Mouse (Mus musculus) neural tube, embryonic 11.5 days (tissue): ENCODE measurements around the gene Trnp1. TPM values are rescaled to one million over a fixed set of nuclear protein-coding genes. Genes with fewer than 3 reads are reported as not detected.

Source experiments
- ATAC-seq: fragments of 200-750 bp; cut with Nextera tagmentation; 2 replicates; pipeline ENCODE4 v1.8.0; 2017; ENCODE audit warnings: moderate number of reproducible peaks, mild to moderate bottlenecking, moderate TSS enrichment, moderate library complexity; ENCODE audit not compliant: insufficient read depth, low FRiP score, low TSS enrichment
- DNase-seq: peaks from one replicate; pipeline ENCODE4 v3.0.0-alpha.2; 2015; ENCODE audit warnings: low spot score
- H3K27ac ChIP-seq: fragments of 300-500 bp; sonication (generic); 2 replicates; pipeline ENCODE4 v1.5.1; 2014; ENCODE audit warnings: low read depth, mild to moderate bottlenecking, low read length
- H3K27me3 ChIP-seq: fragments of 300-500 bp; sonication (generic); 2 replicates; pipeline ENCODE4 v1.6.1; 2014; ENCODE audit warnings: mild to moderate bottlenecking, low read length, mixed read lengths; ENCODE audit not compliant: control insufficient read depth, insufficient read depth
- H3K36me3 ChIP-seq: fragments of 300-500 bp; sonication (generic); 2 replicates; pipeline ENCODE4 v1.6.1; 2014; ENCODE audit warnings: mild to moderate bottlenecking, low read length, moderate library complexity, mixed read lengths; ENCODE audit not compliant: control insufficient read depth, insufficient read depth
- H3K4me1 ChIP-seq: fragments of 300-500 bp; sonication (generic); 2 replicates; pipeline ENCODE4 v1.6.1; 2014; ENCODE audit warnings: low read length, mixed read lengths; ENCODE audit not compliant: control insufficient read depth, insufficient read depth
- H3K4me2 ChIP-seq: fragments of 300-500 bp; sonication (generic); 2 replicates; pipeline ENCODE4 v1.6.1; 2014; ENCODE audit warnings: low read depth, mild to moderate bottlenecking, moderate library complexity
- H3K4me3 ChIP-seq: fragments of 300-500 bp; sonication (generic); 2 replicates; pipeline ENCODE4 v1.5.1; 2014; ENCODE audit warnings: low read depth, low read length
- H3K9ac ChIP-seq: fragments of 300-500 bp; sonication (generic); 2 replicates; pipeline ENCODE4 v1.6.1; 2014; ENCODE audit warnings: mild to moderate bottlenecking, low read length
- H3K9me3 ChIP-seq: fragments of 300-500 bp; sonication (generic); 2 replicates; pipeline ENCODE4 v1.6.1; 2016; ENCODE audit warnings: low read length; ENCODE audit not compliant: control insufficient read depth
- WGBS: fragments of 180-500 bp; shearing (Covaris S2); extraction: QIAGEN DNeasy Blood & Tissue Kit; methylation state at CpG from one replicate; pipeline ENCODE4 v1.1.7; 2014; 5-methylcytosine and 5-hydroxymethylcytosine counted together
- polyA plus RNA-seq: library from polyadenylated mRNA; unstranded; fragments of >200 nt; fragmentation: Nextera tagmentation; extraction: Ambion mirVana; gene quantifications from 2 replicates; pipeline ENCODE4 v1.2.1, GENCODE M21; 2014

Gene Trnp1
- polyA plus RNA-seq, 1 experiment from 2014 or later = 2.7 TPM

DNA sequence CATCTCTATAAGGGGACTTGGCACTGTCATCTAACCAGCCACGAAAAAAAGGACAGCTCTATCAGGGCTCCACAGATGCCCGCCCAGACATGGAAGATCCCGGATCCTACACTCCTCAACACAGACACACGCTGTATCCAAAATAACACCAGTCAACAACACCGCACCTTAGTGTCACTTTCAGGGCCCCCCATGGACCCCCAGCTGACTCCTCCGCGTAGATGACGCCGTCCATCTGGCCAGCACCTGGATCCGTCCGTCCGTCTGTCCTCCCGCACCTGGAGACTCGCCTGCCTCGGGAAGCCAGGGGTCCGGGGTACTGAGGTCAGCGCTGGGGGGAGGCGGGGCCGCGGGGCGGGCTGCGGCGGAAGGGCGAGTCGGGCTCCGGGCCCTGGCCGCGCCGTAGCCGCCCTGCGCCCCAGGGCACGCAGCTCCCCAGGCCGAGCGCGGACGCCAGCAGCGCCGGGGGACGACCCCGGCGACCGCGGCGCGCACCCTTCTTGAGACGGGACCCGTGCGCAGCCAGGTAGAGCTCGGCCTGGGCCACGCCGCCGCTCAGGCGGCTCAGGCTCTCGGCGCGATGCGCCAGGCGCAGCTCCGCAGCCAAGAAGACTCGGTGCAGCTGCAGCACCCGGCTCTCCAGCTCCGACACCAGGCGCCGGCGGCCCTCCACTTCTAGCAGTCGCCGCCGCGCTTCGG lies 740 bp downstream of the Trnp1 start:
- Histone ChIP-seq H3K4me3 (peak overlapping the region; percentile 63), H3K27me3 (peaks cover 61% of the 10 kb centered on the region), H3K27ac (no peak overlapping the region), H3K4me1 (peaks cover 6% of the 10 kb centered on the region; the same call in 1 of the 2 replicates), H3K36me3 (no peaks in the 10 kb centered on the region), H3K9me3 (no peaks in the 10 kb centered on the region), H3K9ac (peak overlapping the region; percentile 58), H3K4me2 (peak overlapping the region; percentile 100)
- DNase-seq = peak; percentile 51
- WGBS = under 1% methylated on average over 65 of the region's 70 CpGs
- ATAC-seq = no peak

DNA sequence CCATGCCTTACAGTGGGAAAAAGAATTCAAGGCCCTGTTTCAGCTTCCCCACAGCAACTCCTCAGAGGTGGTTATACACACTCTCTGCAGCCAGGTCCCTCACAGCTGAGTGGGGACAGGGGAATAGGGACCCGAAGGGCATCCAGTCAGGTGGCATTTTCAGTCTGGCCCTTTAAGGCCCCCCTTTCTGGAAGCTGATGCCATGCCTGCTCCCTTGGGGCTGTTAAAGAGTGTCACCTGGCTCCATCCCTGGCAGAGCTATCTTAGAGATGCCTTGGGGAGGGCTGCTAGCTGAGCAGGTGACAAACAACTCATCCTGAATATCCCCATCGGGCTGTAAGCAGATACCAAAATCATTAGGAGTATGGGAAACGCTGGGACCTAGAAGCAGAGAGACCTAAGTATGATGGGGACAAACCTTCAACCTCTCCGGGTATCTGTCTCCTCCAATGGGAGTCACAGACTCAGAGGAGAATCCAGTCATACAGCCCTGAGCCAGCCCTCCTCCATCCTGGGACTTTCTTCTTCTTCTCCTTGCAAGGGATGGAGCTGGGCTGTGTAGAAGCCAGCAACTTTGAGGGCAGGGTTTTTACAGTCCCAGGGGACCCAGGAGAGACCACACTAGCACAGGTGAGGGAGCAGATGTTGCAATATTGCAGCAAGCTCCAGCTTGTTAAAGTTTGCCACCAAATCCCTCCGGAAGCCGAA lies 1.5 kb downstream of the Trnp1 start:
- no peak for ATAC-seq
- Histone ChIP-seq H3K4me1 (peaks cover 6% of the 10 kb centered on the region; the same call in 1 of the 2 replicates), H3K27me3 (peaks cover 63% of the 10 kb centered on the region), H3K9ac (no peak overlapping the region), H3K36me3 (no peaks in the 10 kb centered on the region), H3K4me2 (peak overlapping the region; percentile 100), H3K27ac (no peak overlapping the region), H3K9me3 (no peaks in the 10 kb centered on the region), H3K4me3 (no peak overlapping the region)
- 34% methylated on average over 6 of the region's 6 CpGs for WGBS
- no peak for DNase-seq

DNA sequence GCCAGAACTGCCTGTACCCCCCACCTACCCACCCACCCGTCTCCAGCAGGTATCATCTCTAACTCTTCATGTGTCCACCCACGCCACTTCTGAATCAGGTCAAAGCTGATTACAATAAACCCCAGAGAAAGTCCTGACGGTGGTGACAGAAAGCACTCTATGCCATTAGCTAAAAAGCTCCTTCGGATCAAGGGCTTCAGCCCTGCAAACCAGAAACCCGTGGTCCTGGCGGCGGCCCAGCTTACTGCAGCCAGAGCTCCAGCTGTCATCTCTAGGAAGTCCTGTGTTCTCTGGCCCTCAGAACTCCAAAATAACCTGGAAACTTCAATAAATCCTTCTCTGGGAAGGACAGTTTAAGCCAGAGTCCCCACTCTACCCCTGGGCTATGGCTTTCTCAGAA lies 2.6 kb downstream of the Trnp1 start:
- no peak overlapping the region for H3K4me2 ChIP-seq
- no peak overlapping the region for H3K27ac ChIP-seq
- H3K4me1 ChIP-seq = peaks cover 6% of the 10 kb centered on the region; the same call in 1 of the 2 replicates
- no peak for ATAC-seq
- H3K27me3 ChIP-seq = peaks cover 63% of the 10 kb centered on the region
- H3K36me3 ChIP-seq = no peaks in the 10 kb centered on the region
- WGBS = 31% methylated on average over 7 of the region's 7 CpGs
- H3K9ac ChIP-seq = no peak overlapping the region
- no peak for DNase-seq
- no peaks in the 10 kb centered on the region for H3K9me3 ChIP-seq
- no peak overlapping the region for H3K4me3 ChIP-seq

DNA sequence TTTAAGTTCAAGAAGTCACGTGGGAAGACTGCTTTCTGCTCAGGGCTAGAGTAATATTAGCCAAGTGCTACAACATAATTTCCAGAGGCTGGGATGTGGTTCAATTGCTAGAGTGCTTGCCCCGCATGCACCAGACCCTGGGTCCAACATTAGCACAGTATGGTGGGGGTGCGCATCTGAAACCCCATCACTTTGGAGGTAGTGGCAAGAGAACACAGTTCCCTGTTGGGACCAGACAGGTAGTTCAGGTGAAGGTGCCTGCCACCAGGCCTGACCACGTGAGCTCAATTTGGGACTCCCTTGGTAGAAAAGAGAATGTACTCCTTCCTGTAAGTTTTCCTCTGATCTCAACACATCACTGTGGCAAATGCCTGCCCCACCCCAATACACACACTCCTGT lies 3.5 kb downstream of the Trnp1 start:
- no peak overlapping the region for H3K4me3 ChIP-seq
- no peak overlapping the region for H3K27ac ChIP-seq
- H3K27me3 ChIP-seq = peaks cover 54% of the 10 kb centered on the region
- no peak overlapping the region for H3K4me2 ChIP-seq
- ATAC-seq = no peak
- WGBS = 69% methylated on average over 4 of the region's 4 CpGs
- DNase-seq = no peak
- H3K9me3 ChIP-seq = no peaks in the 10 kb centered on the region
- no peaks in the 10 kb centered on the region for H3K36me3 ChIP-seq
- peaks cover 6% of the 10 kb centered on the region; the same call in 1 of the 2 replicates for H3K4me1 ChIP-seq
- H3K9ac ChIP-seq = no peak overlapping the region

DNA sequence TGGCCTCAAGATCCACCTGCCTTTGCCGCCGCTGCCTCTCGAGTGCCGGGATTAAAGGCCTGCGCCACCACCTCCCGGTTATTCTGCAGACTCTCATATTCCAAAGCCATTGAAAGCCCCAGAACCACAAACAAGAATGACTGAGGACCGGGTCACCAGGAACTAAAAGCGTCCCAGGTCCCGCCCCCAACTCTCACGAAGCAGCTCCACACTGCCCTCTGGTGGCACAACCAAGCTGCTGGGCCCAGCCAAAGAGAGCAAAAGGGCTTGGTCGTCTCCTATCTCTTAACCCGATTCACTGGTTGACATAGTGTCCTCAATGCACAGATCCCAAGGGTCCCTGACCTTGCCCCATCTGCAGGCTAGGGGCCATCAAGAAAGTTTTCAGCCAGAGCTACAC lies 3.9 kb downstream of the Trnp1 start:
- H3K4me3 ChIP-seq = peak overlapping the region; percentile 23
- peaks cover 50% of the 10 kb centered on the region for H3K27me3 ChIP-seq

DNA sequence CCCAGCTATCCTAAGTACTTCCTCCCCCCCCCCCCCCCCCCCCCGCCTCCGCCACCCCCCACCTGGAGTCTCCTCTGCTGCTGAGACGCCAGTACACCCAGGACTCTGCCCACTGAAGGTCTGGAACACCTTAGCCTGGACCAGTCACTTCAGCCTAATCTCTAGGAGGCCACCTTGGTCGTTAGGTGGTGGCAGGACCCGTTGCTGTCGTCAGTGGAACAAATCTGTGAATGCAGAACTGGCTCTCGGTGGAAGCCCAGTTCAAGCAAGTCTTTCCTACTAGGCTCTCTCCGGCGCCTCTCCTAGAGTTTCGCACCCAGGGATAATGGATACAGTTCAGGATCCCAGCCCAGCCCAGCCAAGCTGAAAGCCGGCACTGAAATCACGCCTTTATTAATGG lies 4.5 kb downstream of the Trnp1 start:
- no peaks in the 10 kb centered on the region for H3K36me3 ChIP-seq
- ATAC-seq (no peak), DNase-seq (no peak)
- no peak overlapping the region for H3K9ac ChIP-seq
- peaks cover 45% of the 10 kb centered on the region for H3K27me3 ChIP-seq
- peaks cover 6% of the 10 kb centered on the region; the same call in 1 of the 2 replicates for H3K4me1 ChIP-seq
- WGBS = 17% methylated on average over 9 of the region's 12 CpGs
- H3K9me3 ChIP-seq = no peaks in the 10 kb centered on the region
- H3K27ac ChIP-seq = no peak overlapping the region
- H3K4me2 ChIP-seq = peak overlapping the region; percentile 44
- no peak overlapping the region for H3K4me3 ChIP-seq

More for the DNA sequence above, 3.9 kb downstream of the Trnp1 start:
- peak; percentile 90 for DNase-seq
- WGBS = 1% methylated on average over 12 of the region's 12 CpGs
- H3K4me2 ChIP-seq = peak overlapping the region; percentile 44
- no peak overlapping the region for H3K9ac ChIP-seq
- no peaks in the 10 kb centered on the region for H3K9me3 ChIP-seq
- H3K4me1 ChIP-seq = peaks cover 6% of the 10 kb centered on the region; the same call in 1 of the 2 replicates
- no peak overlapping the region for H3K27ac ChIP-seq
- no peaks in the 10 kb centered on the region for H3K36me3 ChIP-seq
- ATAC-seq = no peak

DNA sequence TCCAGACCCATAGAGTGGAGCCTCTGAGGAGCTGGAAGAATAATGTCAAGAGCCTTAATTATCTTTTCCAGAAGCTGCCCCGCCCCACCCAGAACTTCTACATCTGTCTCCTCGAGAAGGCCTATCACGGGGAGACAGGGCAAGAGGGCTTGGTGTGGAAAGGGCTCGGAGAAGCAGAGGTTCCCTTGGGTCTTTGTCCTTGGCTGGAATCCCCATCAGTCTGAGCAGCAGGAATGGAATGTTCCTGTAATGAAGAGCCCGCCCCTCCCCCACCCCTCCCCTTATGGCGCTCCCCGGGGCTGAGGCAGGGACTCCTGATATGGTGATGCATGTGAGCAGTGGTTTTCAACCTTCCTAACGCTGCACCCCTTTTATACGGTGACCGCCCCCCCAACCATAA lies 6.5 kb downstream of the Trnp1 start:
- Histone ChIP-seq H3K4me3 (no peak overlapping the region), H3K4me2 (no peak overlapping the region), H3K4me1 (no peaks in the 10 kb centered on the region), H3K36me3 (no peaks in the 10 kb centered on the region), H3K27ac (no peak overlapping the region), H3K9ac (no peak overlapping the region), H3K9me3 (no peaks in the 10 kb centered on the region), H3K27me3 (peaks cover 24% of the 10 kb centered on the region)
- no peak for ATAC-seq
- DNase-seq = no peak
- 38% methylated on average over 10 of the region's 10 CpGs for WGBS

DNA sequence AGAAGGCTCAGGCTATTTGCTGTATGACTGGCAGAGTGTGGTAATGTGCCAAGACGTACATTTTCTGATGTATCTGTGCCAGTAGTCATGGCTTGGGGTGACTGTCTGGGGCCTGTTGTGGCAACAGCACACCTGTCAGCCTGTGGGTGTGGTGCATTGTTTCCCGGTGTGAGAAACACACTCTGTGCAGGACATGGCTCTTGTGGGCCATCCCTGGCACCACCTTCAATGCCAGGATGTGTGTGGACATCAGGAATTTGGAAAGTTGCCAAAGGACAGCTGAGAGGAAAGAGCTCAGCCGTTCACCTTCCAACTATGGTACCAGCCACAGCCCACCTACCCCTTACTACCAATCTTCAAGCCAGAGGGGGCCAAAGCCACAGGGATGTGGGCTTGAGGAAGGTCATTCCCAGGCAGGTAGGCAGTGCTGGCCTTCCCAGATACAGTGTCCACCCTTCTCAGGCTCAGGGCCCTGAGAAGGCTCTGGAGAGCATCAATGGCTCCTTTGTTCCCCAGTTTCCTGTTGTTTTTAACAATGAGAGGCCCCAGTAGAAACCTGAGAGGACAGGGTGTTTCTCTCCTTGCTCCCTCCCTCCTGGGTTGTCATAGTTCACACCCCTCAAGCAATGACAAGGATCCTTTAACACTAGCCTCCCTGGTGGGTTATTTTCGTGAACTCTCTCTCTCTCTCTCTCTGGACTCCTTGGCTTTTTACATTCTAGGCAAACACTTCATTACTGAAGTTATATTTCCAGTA lies 8.7 kb downstream of the Trnp1 start:
- no peak overlapping the region for H3K9ac ChIP-seq
- H3K27ac ChIP-seq = no peak overlapping the region
- no peak overlapping the region for H3K4me3 ChIP-seq
- 59% methylated on average over 4 of the region's 4 CpGs for WGBS
- H3K4me2 ChIP-seq = no peak overlapping the region
- peaks cover 3% of the 10 kb centered on the region; the same call in 1 of the 2 replicates for H3K27me3 ChIP-seq
- H3K4me1 ChIP-seq = no peaks in the 10 kb centered on the region
- ATAC-seq (no peak), DNase-seq (no peak)
- H3K9me3 ChIP-seq = no peaks in the 10 kb centered on the region
- no peaks in the 10 kb centered on the region for H3K36me3 ChIP-seq
